Mouse (Mus musculus) kidney, embryonic 14.5 days (tissue): Measurements from ENCODE around the gene 6430550D23Rik. TPM values are rescaled to one million over a fixed set of nuclear protein-coding genes. Genes with fewer than 3 reads are reported as not detected.
A peak's percentile ranks its signal among the peaks of the same experiment; 100 is the strongest.

Experiments used
- ATAC-seq: fragments of 200-750 bp; cut with Nextera tagmentation; 2 replicates; pipeline ENCODE4 v1.8.0; 2017; ENCODE audit warnings: moderate number of reproducible peaks, mild to moderate bottlenecking, moderate TSS enrichment, moderate library complexity; ENCODE audit not compliant: low FRiP score, low TSS enrichment
- H3K27ac ChIP-seq: fragments of 300-500 bp; sonication (generic); 2 replicates; pipeline ENCODE4 v1.5.1; 2014; ENCODE audit warnings: low read depth, mild to moderate bottlenecking, low read length, moderate library complexity, mixed read lengths
- H3K27me3 ChIP-seq: fragments of 300-500 bp; sonication (generic); 2 replicates; pipeline ENCODE4 v1.6.1; 2014; ENCODE audit warnings: mild to moderate bottlenecking, low read length; ENCODE audit not compliant: control insufficient read depth, insufficient read depth
- H3K36me3 ChIP-seq: fragments of 300-500 bp; sonication (generic); 2 replicates; pipeline ENCODE4 v1.6.1; 2014; ENCODE audit warnings: low read length, mixed read lengths; ENCODE audit not compliant: control insufficient read depth, insufficient read depth
- H3K4me1 ChIP-seq: fragments of 300-500 bp; sonication (generic); 2 replicates; pipeline ENCODE4 v1.6.1; 2014; ENCODE audit warnings: low read length, mixed read lengths; ENCODE audit not compliant: control insufficient read depth, insufficient read depth
- H3K4me2 ChIP-seq: fragments of 300-500 bp; sonication (generic); replicated peaks from 2 replicates; pipeline ENCODE4 v1.6.1; 2014; ENCODE audit warnings: low read depth, mild to moderate bottlenecking, low read length
- H3K4me3 ChIP-seq: fragments of 300-500 bp; sonication (generic); 2 replicates; pipeline ENCODE4 v1.5.1; 2014; ENCODE audit warnings: mild to moderate bottlenecking, low read length
- H3K9ac ChIP-seq: fragments of 300-500 bp; sonication (generic); 2 replicates; pipeline ENCODE4 v1.6.1; 2014; ENCODE audit warnings: low read depth, mild to moderate bottlenecking, low read length, moderate library complexity
- H3K9me3 ChIP-seq: fragments of 300-500 bp; sonication (generic); 2 replicates; pipeline ENCODE4 v1.6.1; 2016; ENCODE audit warnings: low read length; ENCODE audit not compliant: control insufficient read depth
- WGBS: fragments of 180-500 bp; shearing (Covaris S2); extraction: QIAGEN DNeasy Blood & Tissue Kit; methylation state at CpG from one replicate; pipeline ENCODE4 v1.1.7; 2014; 5-methylcytosine and 5-hydroxymethylcytosine counted together
- polyA plus RNA-seq: library from polyadenylated mRNA; unstranded; fragments of >200 nt; fragmentation: Nextera tagmentation; extraction: Ambion mirVana; gene quantifications from 2 replicates; pipeline ENCODE4 v1.2.1, GENCODE M21; 2014

Gene 6430550D23Rik
- polyA plus RNA-seq, 1 experiment from 2014 or later, result 1.7 TPM

DNA sequence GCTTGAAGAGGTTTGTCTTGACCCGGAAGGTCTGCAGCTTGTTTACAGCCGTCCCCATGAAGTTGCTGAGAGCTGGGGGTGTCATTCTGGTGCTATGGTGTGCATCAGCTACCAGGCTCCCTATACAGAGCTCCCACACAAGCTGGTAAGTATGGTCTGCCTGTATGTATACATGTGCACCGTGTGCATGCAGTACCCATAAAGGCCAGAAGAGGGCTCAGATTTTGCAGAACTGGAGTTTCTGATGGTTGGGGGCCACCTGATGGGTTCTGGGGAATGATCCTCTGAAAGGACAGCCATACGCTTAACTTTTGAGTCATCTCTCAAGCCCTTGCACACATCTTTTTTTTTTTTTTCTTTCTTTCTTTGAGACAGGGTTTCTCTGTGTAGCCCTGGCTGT lies 2.4 kb downstream of the 6430550D23Rik start:
- peaks cover 6% of the 10 kb centered on the region for H3K36me3 ChIP-seq
- H3K9ac ChIP-seq, result no peak overlapping the region
- 92% methylated on average over 4 of the region's 4 CpGs for WGBS
- ATAC-seq, result no peak
- no peak overlapping the region for H3K27ac ChIP-seq
- no peak overlapping the region for H3K4me2 ChIP-seq
- H3K4me1 ChIP-seq, result peaks cover 7% of the 10 kb centered on the region
- H3K27me3 ChIP-seq, result no peaks in the 10 kb centered on the region
- H3K9me3 ChIP-seq, result no peaks in the 10 kb centered on the region
- no peak overlapping the region for H3K4me3 ChIP-seq

DNA sequence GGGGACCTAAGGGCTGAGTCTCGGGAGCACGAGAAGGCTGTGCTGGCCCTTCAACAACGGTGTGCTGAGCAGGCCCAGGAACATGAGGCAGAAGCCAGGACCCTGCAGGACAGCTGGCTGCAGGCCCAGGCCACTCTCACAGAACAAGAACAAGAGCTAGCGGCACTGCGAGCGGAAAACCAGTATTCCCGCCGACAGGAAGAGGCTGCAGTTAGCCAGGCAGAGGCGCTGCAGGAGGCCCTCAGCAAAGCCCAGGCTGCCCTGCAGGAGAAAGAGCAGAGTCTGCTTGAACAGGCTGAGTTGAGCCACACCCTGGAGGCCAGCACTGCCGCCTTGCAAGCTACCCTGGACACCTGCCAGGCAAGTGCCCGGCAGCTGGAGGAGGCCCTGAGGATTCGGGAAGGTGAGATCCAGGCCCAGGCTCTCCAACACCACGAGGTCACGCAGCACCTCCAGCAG lies 15.9 kb downstream of the 6430550D23Rik start:
- no peaks in the 10 kb centered on the region for H3K27me3 ChIP-seq
- no peak for ATAC-seq
- H3K4me1 ChIP-seq, result no peaks in the 10 kb centered on the region
- peaks cover 98% of the 10 kb centered on the region for H3K36me3 ChIP-seq
- WGBS, result 91% methylated on average over 14 of the region's 14 CpGs
- no peaks in the 10 kb centered on the region for H3K9me3 ChIP-seq
- H3K4me2 ChIP-seq, result no peak overlapping the region
- no peak overlapping the region for H3K9ac ChIP-seq
- H3K4me3 ChIP-seq, result no peak overlapping the region
- no peak overlapping the region for H3K27ac ChIP-seq

DNA sequence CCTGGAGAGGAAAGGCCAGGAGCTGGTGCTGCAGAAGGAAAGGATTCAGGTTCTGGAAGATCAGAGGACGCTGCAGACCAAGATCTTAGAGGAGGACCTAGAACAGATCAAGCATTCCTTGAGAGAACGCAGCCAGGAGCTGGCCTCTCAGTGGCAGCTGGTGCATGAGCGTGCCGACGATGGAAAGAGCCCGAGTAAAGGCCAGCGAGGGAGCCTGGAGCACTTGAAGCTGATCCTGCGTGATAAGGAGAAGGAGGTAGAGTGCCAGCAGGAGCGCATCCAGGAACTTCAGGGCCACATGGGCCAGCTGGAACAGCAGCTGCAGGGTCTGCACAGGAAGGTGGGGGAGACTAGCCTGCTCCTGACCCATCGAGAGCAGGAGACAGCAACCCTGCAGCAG lies 16.6 kb downstream of the 6430550D23Rik start:
- Histone ChIP-seq H3K4me2 (no peak overlapping the region), H3K4me1 (no peaks in the 10 kb centered on the region), H3K36me3 (peaks cover 98% of the 10 kb centered on the region), H3K4me3 (no peak overlapping the region), H3K27me3 (no peaks in the 10 kb centered on the region), H3K9ac (no peak overlapping the region; the same call in 1 of the 2 replicates), H3K9me3 (no peaks in the 10 kb centered on the region), H3K27ac (no peak overlapping the region)
- 94% methylated on average over 10 of the region's 10 CpGs for WGBS
- no peak for ATAC-seq

DNA sequence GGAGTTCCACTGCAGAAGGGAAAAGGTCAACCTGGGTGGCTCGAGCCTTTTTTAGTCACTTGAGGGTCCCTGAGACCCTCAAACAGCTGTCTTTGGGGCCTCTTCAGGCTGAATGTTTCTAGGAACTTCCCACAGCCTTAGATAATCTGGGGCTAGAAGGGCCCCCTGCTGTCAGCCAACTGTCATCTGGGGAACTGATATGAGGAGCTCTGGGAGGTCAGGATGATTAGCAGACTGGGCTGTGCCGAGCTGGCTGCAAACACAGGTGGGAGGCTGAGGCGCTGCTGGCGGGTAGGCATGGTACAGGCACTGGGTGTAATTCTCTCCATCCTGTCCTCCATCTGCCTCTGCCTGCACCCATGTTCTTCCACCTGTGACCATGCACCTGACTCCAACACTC lies 18.7 kb downstream of the 6430550D23Rik start:
- 80% methylated on average over 4 of the region's 4 CpGs for WGBS
- Histone ChIP-seq H3K36me3 (peaks cover 98% of the 10 kb centered on the region), H3K9ac (no peak overlapping the region), H3K27ac (no peak overlapping the region), H3K4me3 (no peak overlapping the region), H3K4me1 (no peaks in the 10 kb centered on the region), H3K27me3 (no peaks in the 10 kb centered on the region), H3K9me3 (no peaks in the 10 kb centered on the region), H3K4me2 (no peak overlapping the region)
- ATAC-seq, result no peak

DNA sequence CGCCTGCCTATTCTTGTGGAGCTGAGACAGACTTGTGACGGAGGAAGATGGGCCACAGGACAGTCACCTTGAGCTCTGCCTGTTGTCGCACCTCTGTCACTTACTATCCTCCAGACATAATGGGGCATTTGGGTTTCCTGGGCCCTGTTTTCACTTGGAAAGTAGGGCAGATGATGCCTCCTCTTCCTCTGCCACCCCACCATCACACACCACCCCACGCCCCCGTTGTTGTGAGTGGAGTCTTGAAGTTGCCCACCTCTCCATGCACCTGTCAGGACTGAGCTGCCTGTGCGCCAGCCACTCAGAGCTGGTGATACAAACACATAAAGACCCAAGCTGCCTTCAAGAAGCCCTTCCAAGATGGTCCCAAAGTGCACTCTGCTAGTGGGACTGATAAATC lies 20.6 kb downstream of the 6430550D23Rik start:
- no peak for ATAC-seq
- WGBS, result 96% methylated on average over 6 of the region's 6 CpGs
- H3K36me3 ChIP-seq, result peaks cover 96% of the 10 kb centered on the region

DNA sequence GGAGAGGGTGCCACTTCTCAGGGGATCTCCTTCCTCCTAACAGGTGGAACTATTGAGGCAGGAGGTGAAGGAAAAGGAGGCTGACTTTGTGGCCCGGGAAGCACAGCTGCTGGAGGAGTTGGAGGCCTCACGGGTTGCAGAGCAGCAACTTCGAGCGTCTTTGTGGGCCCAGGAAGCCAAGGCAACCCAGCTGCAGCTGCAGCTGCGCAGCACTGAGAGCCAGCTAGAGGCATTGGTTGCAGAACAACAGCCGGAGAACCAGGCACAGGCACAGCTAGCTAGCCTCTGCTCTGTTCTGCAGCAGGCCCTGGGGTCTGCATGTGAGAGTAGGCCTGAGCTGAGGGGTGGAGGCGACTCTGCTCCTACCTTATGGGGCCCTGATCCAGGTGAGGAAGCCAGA lies 22.0 kb downstream of the 6430550D23Rik start:
- ATAC-seq, result no peak
- H3K4me3 ChIP-seq, result no peak overlapping the region
- no peak overlapping the region for H3K9ac ChIP-seq
- H3K4me2 ChIP-seq, result no peak overlapping the region
- no peak overlapping the region for H3K27ac ChIP-seq
- no peaks in the 10 kb centered on the region for H3K9me3 ChIP-seq
- no peaks in the 10 kb centered on the region for H3K4me1 ChIP-seq
- WGBS, result 94% methylated on average over 7 of the region's 7 CpGs
- no peaks in the 10 kb centered on the region for H3K27me3 ChIP-seq
- peaks cover 96% of the 10 kb centered on the region for H3K36me3 ChIP-seq

More for the DNA sequence above, 20.6 kb downstream of the 6430550D23Rik start:
- Histone ChIP-seq H3K9me3 (no peaks in the 10 kb centered on the region), H3K4me1 (no peaks in the 10 kb centered on the region), H3K9ac (no peak overlapping the region), H3K27ac (no peak overlapping the region), H3K27me3 (no peaks in the 10 kb centered on the region), H3K4me2 (no peak overlapping the region), H3K4me3 (no peak overlapping the region)

DNA sequence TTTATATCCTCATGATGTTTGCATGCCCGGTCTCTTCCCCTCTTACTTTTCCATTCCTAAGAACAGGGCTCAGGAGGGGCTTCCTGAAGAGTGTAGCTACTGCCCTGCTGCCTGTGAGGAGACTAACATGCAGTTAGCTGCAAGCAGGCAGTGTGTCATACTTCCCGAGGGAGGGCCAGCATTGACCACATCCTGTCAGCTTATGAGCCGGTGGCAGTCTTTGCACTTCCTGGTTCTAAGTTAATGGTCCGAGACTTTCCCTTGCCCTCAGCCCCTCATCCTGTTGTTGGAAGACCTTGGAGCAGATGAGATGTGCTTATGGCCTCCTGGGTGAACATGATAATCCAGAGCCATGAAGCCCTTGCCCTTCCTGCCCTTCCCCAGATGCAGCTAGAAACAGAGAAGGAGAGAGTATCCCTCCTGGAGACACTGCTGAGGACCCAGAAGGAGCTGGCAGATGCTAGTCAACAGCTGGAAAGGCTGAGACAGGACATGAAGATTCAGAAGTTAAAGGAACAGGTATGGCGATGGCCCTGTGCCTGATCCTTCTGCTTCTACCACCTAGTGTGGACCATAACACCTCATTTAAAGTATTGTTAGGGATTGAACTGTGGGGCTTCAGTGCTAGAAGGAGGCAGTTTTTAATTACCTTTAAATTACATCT lies 28.3 kb downstream of the 6430550D23Rik start:
- 56% methylated on average over 5 of the region's 5 CpGs for WGBS
- ATAC-seq, result 0 out of 2 replicates have a peak, but pooled peaks have one; percentile 52

DNA sequence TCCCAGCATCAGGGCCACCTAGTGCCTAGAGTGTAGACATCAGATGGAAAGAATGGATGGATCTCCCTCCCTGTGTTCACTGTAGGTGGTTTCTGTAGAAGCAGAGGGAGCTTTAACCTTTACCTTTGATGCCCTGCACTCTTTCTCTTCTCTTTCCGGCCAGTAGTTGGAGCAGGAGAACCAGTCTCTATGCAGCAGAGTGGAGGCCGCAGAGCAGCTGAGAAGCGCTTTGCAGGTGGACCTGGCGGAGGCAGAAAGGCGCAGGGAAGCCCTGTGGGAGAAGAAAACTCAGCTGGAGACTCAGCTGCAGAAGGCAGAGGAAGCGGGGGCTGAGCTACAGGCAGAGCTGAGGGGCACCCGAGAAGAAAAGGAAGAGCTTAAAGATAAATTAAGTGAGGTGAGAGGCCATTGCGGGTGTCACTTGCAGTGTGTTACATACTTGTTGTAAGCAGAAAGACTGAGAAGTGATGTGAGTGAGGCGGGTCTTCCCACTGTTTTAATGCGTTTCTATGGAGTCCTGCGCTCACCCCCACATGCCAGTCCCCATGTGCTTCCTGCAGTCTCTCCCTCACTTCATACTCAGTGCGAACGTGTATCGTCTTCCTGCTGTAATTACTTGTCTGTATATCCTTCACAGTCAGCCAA lies 33.6 kb downstream of the 6430550D23Rik start:
- no peak for ATAC-seq
- WGBS, result 77% methylated on average over 14 of the region's 14 CpGs
- peaks cover 83% of the 10 kb centered on the region for H3K36me3 ChIP-seq
- no peaks in the 10 kb centered on the region for H3K9me3 ChIP-seq
- no peaks in the 10 kb centered on the region for H3K27me3 ChIP-seq
- no peaks in the 10 kb centered on the region for H3K4me1 ChIP-seq
- no peak overlapping the region for H3K4me3 ChIP-seq
- H3K9ac ChIP-seq, result no peak overlapping the region
- H3K27ac ChIP-seq, result no peak overlapping the region
- H3K4me2 ChIP-seq, result no peak overlapping the region

More for the DNA sequence above, 28.3 kb downstream of the 6430550D23Rik start:
- 0 out of 2 replicates have a peak overlapping the region, but pooled peaks have one; percentile 6 for H3K27ac ChIP-seq
- H3K9me3 ChIP-seq, result no peaks in the 10 kb centered on the region
- no peak overlapping the region for H3K4me3 ChIP-seq
- no peak overlapping the region for H3K9ac ChIP-seq
- no peak overlapping the region for H3K4me2 ChIP-seq
- peaks cover 84% of the 10 kb centered on the region for H3K36me3 ChIP-seq
- no peaks in the 10 kb centered on the region for H3K4me1 ChIP-seq
- H3K27me3 ChIP-seq, result no peaks in the 10 kb centered on the region

DNA sequence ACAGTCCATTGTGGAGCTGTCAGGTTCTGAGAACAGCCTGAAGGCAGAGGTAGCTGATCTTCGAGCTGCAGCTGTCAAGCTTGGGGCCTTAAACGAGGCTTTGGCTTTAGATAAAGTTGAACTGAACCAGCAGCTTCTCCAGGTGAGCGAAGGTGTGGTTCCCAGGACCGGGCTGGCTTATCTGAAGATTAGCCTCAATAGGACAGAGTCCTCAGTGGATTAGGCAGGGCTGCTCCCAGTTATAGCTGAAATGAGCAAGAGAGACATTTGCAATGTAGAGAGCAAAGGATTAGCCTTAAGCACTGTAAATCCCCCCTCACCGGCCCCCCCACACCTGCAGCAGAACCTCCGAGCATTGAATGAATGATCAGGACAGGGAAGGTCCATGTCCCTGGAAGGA lies 34.4 kb downstream of the 6430550D23Rik start:
- 94% methylated on average over 6 of the region's 6 CpGs for WGBS
- no peak overlapping the region for H3K27ac ChIP-seq
- H3K9ac ChIP-seq, result no peak overlapping the region
- no peak overlapping the region for H3K4me2 ChIP-seq
- no peak overlapping the region for H3K4me3 ChIP-seq
- H3K9me3 ChIP-seq, result no peaks in the 10 kb centered on the region
- peaks cover 88% of the 10 kb centered on the region for H3K36me3 ChIP-seq
- ATAC-seq, result no peak
- H3K4me1 ChIP-seq, result no peaks in the 10 kb centered on the region
- no peaks in the 10 kb centered on the region for H3K27me3 ChIP-seq
